Mouse (Mus musculus) CD4-positive helper T cell, adult 2 months (primary cell): ENCODE measurements around the gene Zranb3.
"Not testable (repeated sequence)": the region's sequence is repeated elsewhere in the genome, so short reads cannot be mapped to it uniquely, and the experiment has no call there.

Experiments used
- DNase-seq: peaks from one replicate; pipeline ENCODE4 v3.0.0-alpha.2; 2012; ENCODE audit warnings: low read depth, missing footprints, low spot score

Gene Zranb3

DNA sequence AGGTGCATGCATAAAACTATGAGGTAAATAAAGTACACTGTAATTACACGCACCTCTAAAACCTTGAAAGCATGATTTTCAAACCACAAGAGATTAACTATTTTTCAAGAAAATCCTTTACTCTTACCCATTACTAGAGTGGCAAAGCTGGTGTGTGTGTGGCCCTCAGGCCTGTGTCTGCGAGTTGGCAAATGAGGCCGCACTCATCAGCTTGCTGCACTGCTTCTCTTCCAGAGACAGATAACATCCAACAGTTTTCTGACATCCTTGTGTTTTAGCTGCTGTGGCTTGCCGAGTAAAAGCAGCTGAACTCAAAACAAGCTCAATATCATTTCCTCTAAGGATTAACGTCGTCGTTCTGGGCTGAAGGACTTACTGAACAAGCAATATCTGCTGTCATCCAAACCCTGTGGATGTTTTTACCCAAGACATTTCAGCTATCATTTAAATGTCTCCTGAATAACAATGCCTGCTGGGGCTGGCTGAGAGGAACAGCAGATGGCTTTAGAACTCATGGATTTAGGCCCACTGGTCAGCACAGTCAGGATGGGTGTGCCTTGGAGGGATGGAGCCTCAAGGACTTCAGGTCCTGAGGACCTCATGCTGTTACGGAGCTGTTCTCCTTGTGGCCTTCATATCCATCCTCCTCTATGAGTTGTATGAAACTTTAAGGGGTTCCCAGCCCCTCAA is 42.0 kb downstream of the Zranb3 start:
- DNase-seq: no peak

DNA sequence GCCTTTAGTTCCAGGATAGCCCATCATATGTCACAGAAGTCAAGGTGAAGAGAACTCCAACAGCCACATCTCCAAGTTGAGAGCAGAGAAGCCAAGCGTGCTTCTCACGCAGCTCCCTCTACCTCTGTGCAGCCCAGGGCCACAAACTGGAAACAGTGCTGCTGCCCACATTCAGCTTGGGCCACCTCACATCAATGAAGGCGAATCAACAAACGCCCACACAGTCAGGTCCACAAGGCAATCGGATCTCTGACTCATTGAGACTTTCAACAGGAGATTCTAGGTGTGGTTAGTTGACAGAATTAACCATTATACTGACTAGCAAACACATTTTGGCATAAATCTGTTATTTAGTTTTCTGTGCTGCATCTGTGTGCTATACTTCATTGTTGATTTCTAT is 44.2 kb downstream of the Zranb3 start:
- DNase-seq: peak; percentile 8

DNA sequence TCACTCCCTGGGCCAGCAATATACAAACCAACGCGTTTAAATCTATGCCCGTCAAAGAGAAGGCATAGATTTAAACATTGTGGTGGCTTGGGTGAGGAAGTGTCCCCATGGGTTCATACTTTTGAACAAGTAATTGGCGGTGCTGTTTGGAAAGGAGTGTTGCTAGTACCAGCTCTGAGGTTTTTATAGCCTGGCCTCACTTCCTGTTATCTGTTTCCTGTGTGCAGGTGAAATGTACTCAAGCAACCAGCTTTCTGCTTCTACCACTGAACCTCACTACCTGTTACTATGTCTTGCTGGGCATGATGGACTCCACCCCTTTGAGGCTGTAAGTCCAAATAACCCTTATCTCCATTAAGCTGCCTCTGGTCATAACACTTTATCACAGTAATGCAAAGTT is 45.6 kb downstream of the Zranb3 start:
- peak; percentile 12 for DNase-seq

DNA sequence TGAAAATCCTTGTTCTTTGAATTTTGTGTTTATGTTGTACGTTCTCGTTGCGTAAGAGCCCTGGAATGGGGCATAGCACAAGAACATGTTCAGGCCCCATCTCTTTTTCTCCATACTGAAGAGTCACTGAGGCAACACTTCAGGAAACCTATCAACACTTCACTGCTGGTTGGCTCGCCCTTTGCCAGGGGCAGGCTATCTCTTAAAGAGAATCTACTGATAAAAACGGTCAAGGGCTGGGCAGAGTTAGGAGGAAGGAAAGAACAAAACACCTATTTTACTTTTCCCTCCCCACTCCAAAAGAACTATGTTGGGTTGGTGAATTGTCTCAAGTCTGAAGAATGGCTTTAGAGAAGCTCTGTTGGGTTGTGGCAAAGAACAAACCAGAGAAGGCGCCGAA is 55.9 kb downstream of the Zranb3 start:
- DNase-seq: no peak

DNA sequence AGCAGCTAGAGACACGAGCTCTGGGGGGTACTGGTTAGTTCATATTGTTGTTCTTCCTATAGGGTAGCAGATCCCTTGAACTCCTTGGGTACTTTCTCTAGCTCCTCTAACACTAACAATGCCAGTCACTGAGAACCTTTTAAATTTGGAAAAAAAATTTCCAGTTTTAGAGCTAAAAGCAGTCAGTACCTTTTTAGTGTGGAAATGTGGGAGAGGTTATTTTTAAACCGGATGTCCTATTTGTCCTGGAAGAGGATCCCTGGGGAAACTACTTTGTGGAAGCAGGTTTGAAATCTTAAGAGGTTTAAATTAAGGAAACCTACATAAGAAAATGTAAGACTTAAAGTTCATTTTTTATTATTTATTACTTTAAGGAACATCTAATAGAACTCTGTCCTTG is 56.4 kb downstream of the Zranb3 start:
- DNase-seq: no peak

DNA sequence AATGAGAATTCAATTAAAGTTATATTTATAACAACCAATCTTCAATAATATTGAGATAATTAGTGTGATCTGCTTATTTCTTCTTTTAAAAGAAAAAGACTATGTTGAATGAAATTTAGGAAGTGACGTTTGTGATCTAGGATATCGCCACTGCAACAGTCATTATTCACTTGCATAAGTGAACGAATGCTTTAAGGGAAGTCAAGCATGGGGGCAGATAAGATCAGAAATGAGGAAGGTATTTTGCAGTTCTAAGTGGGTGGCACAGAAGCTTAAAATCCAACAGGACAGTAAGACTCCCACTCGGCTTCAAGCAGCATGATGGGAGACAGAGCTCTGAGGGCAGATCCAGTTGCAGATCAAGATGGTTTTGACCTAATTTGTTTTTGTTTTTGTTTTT is 58.7 kb downstream of the Zranb3 start:
- DNase-seq: no peak

DNA sequence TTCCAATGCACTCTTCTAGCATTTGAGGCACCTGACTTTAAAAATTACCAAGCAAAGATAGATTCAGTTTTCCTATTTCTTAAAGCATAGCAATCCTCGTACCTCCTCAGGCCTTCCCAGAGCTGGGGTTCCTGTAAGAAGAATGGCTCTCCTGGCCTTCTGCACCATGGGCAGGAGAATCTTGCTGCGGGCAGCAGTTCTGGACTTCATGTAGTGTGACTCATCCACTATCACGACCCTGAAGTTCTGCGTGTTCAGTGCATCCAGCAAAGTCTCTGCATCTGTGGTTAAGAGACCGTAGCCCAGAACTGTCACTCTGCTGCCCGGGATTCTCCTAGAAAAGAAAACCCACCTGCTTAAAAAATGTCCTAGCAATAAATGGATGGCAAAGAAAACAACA is 66.6 kb downstream of the Zranb3 start:
- no peak for DNase-seq

DNA sequence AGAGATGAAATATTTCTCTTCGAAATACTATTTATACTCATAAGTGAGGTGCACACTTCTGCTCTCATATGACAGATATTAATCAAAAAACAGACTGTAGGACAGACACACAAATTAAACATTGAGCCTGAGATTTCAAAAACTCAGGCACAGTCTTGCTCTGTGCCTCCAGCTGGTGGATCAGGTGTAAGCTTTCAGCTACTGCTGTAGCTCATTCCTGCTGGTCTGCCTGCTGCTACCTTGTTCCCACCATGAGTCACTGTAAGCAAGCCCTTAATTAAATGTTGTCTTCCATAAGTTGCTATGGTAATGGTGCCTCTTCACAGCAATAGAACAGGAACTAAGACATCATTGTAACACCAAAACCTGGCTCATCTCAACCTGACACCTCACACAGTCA is 70.7 kb downstream of the Zranb3 start:
- no peak for DNase-seq

DNA sequence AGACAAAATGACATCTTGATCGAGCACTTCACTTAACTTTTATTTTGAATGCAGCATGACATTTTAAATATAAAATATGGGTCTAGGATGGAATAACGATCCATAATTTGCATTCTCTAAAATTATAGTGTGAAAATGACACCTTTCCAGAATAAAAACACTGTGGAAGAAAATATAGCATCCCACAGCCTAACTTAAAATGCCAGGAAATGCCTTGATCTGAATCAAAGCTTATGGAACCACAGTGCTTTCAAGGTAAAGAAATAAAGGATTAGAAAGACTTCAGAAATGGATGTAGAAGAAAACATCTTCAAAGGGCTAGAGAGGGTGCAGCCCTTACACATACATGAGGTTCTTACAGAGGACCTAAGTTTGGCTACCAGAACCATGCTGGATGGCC is 71.3 kb downstream of the Zranb3 start:
- DNase-seq: no peak

DNA sequence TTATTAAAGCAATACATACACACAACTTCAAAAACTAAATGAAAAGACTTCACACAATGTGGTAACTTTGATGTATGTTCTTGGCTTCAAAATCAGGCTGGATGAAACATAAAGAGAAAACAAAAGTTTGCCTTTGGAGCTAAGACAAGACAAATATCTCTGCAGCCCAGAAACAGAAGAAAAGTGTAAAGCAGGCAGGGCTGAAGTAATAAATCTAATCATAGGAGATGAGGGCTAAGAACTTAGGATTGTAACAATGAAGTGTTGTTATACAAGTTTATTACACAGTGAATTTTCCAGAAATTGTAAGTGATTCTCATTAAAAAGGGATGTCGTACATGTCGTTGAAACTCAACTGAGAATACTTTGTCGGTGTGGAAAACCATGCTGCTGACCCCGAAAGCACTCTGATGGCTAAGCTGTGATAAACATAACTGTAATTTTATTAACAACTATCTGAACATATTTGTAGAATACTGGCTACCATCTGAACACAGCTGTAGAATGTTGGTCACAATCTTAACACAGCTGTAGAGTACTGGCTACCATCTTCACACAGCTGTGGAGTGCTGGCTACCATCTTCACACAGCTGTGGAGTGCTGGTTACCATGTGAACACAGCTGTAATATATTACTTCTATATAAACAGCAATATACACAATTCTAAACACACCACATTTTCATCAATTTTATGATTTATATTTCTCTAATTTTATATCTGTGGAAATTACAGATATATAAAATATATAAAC is 78.3 kb downstream of the Zranb3 start:
- no peak for DNase-seq

DNA sequence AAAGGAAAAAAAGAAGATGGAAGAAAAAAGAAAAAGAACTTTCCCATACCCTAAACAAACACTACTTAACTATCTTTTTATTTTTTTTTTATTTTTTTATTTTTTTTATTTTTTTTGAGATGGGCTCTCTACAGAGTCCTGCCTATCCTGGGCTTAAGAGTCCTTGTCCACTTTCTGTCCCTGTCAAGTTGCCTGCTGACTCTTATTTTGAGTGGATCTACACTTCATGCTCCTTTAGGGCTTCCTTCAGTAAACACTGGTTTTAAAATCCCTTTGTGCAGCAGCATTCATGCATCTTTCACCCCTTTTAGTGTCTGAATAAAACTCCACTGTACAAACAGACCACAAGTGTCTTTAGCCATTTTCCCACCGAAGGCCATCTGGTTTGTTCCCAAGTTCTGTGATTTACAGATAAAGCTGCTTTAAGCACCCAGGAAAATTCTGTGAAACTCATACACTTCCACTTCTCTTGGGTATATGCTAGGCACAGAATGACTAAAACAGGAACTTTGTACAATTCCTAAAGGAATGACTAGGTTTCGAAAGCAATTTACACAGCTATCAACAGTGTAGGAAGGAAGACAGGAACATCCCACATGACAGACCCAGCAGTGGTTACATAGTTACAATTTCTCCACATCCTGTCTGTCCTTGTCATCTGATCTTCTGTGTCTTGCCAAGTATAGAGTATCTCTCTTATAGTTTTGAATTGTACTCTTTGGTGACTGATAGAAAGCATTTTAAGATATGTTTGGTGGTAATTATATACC is 82.7 kb downstream of the Zranb3 start:
- DNase-seq: no peak

DNA sequence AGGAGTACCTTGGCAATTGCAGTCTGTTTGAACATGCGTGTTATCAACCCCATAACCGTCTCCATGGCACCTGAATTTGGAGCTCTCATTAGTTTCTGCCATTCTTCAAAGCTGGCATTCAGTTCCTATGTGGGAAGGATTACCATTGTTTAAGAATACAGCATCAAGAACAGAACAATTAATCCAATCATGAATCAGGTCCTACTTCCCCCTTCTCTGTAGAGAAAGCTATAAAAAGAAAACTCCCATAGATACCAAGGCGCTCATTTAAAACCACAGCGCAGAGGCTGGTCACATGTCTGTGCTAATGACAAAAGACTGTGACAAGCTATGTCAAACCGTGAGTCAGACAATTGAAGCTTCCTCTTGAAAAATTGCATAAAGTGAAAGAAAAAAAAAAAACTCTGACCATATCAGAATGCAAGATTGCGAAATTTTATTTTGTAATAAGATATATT is 86.8 kb downstream of the Zranb3 start:
- no peak for DNase-seq

DNA sequence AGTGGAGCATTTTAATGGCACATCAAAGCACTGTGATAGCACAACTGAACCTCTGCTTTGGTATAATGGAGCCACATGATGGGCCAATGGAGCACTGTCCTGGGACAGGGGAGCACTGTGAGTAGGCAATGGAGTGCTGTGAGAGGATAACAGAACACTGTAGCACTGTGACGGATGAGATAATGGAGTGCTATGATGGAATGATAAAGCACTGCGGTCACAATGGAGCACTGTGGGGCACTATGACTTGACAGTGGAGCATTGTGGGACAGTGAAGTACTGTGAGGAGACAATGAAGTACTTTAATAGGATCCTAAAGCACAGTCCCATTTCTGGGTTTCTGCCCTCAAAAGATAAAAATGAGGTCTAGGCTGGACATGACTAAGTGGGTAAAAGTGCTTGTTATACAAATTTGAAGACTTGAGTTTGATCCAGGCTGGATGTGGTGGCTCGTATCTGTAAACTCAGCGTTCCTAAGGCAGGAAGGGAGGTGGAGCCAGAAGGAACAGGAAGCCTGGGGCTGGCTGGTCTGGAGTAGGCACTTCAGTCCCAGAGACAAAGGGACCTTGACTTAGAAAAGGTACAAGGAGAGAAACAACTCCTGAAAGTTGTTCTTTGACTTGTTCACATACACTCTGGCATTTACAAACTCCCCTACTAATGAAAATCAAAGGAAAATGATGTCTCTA is 89.0 kb downstream of the Zranb3 start:
- no peak for DNase-seq

DNA sequence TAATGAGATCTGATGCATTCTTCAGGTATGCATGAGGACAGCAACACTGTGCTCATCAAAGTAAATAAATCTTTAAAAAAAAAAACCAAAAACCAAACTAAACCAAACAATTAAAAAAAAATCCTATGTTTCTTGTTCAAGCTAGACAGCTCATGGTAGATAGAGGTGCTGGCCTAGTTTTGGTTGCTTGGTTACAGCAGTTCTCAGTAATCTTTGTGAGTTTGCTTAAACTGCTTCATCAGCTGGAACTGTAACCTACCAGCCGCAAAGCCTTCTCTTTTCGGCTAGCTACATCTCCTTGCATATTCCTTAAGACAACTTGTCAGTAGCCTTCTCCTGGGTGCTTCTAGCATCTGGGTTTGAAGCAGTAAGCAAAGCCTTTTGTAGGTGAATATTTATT is 93.1 kb downstream of the Zranb3 start:
- DNase-seq: no peak

DNA sequence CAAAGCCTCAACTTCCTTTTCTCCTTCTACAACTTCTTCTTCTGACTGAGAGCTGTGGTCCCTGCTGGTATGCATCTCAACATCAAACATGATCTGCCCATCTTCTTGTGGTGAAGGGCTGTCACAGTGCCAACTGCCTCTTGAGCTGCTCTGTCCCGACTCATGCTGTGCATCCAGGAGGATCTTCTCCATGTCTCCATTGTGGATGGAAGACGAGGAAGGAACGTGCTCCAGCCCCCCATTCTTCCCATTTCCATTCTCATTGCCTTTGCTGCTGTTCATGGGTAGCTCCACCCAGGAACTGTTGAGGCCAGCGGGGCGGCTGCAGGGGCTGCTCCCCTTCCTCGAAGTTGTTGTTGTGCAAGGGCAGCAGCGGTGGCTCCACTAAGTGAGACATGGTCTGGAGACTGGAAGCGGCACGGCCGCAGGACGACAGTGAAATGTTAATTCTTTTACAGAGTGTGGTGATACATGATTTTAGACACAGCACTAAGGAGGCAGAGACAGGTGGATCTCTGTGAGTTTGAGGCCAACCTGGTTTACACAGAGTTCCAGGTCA is 96.7 kb downstream of the Zranb3 start:
- DNase-seq: not testable (repeated sequence)

DNA sequence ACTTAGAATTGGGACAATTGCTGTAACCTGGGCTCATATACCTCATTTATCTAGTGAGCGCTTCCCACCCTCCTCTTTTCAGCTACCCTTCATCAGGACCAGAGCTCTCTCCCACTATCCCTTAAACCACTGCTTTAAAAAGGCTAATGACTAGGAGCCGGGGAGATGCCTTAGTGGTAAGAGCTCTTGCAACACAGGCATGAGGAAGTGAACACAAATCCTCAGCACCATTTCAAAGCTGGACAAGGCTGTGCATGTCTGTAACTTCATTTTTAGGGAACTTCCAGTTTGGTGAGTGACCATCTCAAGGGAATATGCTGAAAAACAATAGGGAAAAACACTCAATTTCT is 98.5 kb downstream of the Zranb3 start:
- DNase-seq: no peak

DNA sequence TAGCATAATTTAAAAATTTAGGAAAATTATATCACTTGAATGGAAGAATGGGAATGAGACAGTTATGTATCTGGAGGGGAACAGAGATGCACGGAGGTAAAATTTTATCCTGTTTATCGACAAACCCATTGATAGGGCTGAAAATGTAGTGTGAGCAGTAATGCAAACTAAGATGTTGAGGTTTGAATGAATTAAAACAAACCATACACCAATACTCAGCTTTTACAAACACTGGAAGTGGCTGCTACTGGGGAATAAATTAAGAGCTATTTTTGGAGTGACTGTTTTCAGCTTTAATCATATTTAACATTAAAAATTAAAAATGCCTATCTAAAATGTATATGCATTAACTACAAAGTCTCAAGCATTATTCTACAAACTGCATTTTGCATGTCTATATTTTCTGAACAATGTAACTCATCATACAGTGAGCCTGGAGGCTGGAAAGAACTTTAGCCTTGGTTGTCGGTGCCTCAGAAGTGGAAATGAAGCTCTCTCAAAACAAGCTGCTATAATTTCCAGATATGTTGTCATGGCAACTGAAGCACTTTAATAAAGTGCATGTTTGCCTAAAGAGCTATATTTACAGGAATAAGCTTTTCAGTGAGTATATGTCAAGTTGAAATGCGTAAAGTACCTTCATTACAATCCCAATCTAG is 99.0 kb downstream of the Zranb3 start:
- DNase-seq: no peak

DNA sequence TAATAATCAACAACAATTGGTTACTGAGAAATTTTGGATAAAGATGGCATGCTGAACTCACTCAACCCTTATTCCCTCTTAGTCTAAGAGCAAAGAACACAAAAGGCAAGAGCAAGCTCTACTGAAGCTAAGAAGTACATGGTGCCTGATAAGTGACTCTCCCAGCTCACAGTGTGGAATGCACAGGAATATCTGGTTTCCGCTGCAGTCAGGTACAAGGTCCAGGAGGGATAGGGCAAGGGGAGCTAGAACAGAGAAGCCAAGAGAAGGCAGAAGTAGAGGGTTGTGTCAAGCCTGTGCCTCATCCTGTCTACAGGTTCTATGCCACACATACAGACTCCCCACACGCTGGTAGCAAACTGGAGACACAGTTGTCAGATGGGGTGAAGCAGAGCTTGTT is 100.7 kb downstream of the Zranb3 start:
- DNase-seq: no peak

DNA sequence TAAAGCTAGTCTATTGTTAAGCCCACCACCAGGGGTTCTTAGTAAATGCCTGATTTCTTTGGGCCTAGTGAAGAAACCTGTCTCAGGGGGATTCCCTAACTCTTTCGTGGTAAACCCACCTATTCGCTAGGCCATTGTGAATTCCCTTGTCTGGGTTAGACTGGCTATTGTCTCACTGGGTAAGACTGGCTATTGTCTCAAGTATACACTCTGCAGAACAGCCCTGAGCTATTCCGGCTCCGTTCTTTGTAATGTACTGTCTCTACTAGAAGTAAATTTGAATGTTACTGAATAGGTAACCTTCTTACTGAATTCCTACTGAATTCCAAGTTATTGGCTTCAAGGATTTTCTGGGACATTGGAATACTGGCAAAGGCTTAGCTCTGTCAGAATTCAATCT is 101.9 kb downstream of the Zranb3 start:
- not testable (repeated sequence) for DNase-seq

DNA sequence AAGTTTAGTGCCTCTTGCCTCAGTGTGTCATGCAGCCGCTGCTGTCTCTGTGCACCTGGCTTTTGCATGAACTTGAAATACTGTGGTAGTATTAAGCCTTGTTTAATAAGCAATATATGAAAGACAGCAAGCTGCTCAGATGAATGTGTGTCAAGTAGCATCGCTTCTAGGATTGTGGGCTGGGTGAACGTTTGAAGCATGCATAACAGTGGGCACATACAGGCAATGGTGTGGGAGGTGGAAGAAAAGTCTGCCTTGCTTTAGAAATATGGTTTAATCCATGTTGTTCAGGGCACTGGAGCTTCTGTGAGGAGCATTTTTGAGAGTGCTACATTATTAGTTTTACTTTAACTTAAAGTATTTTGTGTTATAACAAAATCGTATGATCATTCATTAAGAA is 109.0 kb downstream of the Zranb3 start:
- DNase-seq: no peak
